Mouse (Mus musculus): Measurements from ENCODE around the gene Dok4.

DNA sequence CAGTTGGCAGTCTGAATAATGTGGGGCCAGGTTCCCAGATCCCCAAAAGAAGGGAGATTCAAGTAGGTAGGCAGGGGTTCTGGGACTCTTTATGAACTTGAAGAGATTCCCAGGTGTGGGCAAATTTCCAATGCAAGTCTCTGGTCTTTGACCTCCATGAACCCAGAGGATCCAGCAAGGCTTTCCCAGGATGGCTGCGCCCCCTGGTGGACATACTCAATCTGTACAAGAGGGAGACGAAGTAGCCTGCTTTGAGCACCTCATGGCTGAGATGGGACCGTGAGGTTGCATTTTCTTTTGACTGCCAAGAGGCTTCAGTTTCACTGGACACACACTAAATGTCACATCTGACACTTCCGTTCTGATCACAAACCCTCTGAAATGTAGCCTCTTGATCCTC, 32.7 kb upstream of the Dok4 start:
- TF ChIP-seq CTCF (IDR thresholded peaks at IDR 0.05; ENCODE audit: low read depth) (peak; percentile 94), EP300 (optimal IDR thresholded peaks at IDR 0.05) (no peak)

All from stomach, postnatal 0 days (tissue).